Mouse (Mus musculus) heart, adult 2 months (tissue): ENCODE data around the gene Slc38a1. TPM values are rescaled to one million over a fixed set of nuclear protein-coding genes. Genes with fewer than 3 reads are reported as not detected.

Experiments
- DNase-seq, 2 experiments: peaks; one replicate each; pipeline ENCODE4 v3.0.0; 2021
- H3K27ac ChIP-seq: fragments of 200-600 bp; 2 replicates; pipeline ENCODE4 v1.8.1; 2022
- H3K27me3 ChIP-seq: fragments of 200-500 bp; 2 replicates; pipeline ENCODE4 v1.6.1; 2012; ENCODE audit warnings: mild to moderate bottlenecking, low read length, inconsistent platforms, mixed read lengths; ENCODE audit not compliant: control insufficient read depth, insufficient read depth
- H3K36me3 ChIP-seq: fragments of 200-500 bp; 2 replicates; pipeline ENCODE4 v1.6.1; 2012; ENCODE audit warnings: low read length, inconsistent platforms; ENCODE audit not compliant: control insufficient read depth, insufficient read depth
- H3K4me1 ChIP-seq: fragments of 200-500 bp; 2 replicates; pipeline ENCODE4 v1.6.1; 2011; ENCODE audit warnings: low read length; ENCODE audit not compliant: control insufficient read depth, insufficient read depth
- H3K4me3 ChIP-seq: fragments of 200-600 bp; 2 replicates; pipeline ENCODE4 v1.8.1; 2022
- H3K79me2 ChIP-seq: fragments of 200-500 bp; replicated peaks from 2 replicates; pipeline ENCODE4 v1.6.1; 2012; ENCODE audit warnings: mild to moderate bottlenecking, inconsistent platforms, low read length, moderate library complexity, mixed read lengths; ENCODE audit not compliant: control insufficient read depth, insufficient read depth
- H3K9ac ChIP-seq: fragments of 200-500 bp; 2 replicates; pipeline ENCODE4 v1.6.1; 2012; ENCODE audit warnings: low read depth, mild to moderate bottlenecking, control low read depth, inconsistent platforms, low read length, mixed read lengths
- CTCF ChIP-seq: fragments of 200-600 bp; IDR thresholded peaks from 2 replicates; pipeline ENCODE4 v1.8.1; 2022; ENCODE audit warnings: antibody characterized with exemption, mild to moderate bottlenecking, moderate library complexity
- EP300 ChIP-seq: fragments of 200-500 bp; IDR thresholded peaks from 2 replicates; pipeline ENCODE4 v1.6.1; 2011; ENCODE audit warnings: low read depth, low read length, control low read depth; ENCODE audit not compliant: insufficient read depth
- POLR2A ChIP-seq: fragments of 200-500 bp; IDR thresholded peaks from 2 replicates; pipeline ENCODE4 v1.6.1; 2011; ENCODE audit warnings: mild to moderate bottlenecking, low read depth, low read length, control low read depth; ENCODE audit not compliant: insufficient read depth
- WGBS: fragments of 180-500 bp; shearing (Covaris S2); methylation state at CpG from one replicate; pipeline ENCODE4 v1.1.7; 2018; 5-methylcytosine and 5-hydroxymethylcytosine counted together
- intact Hi-C: fragments of 180-260 bp; cut with DNase I; formaldehyde crosslinking; loops from one replicate; pipeline ENCODE4 v1.15.1; 2025
- polyA plus RNA-seq: library from polyadenylated mRNA; depleted of rRNA; stranded (reverse); fragments of >200 nt; gene quantifications from 2 replicates; pipeline ENCODE4 v1.2.3, GENCODE M21; 2012
- total RNA-seq, 2 experiments: library from RNA; stranded (reverse); gene quantifications; 2 replicates each; pipeline ENCODE4 v1.2.3; 2021

Slc38a1 gene
- total and polyA plus RNA-seq, 3 experiments, result 11.8 to 12.8 (median 12.7) TPM

DNA sequence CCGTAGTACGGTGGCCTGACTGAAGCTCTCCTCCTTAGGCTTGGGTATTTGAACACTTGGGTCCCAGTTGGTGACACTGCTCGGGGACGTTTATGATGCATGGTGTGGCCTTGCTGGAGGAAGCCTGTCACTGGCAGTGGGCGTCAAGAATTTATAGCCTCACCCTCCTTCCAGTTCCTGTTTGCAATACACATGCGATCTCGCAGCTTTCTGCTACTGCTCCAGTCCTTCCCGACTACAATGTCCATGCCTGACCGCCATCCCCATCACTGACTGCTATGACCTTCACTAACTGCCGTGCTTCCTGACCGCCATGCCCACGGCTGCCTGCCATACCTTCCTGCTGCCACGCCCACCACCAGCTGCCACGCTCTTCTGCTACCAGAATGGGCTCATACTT is 12.8 kb upstream of the Slc38a1 start:
- no peak for DNase-seq
- intact Hi-C loops, result no loop called here
- H3K79me2 ChIP-seq, result no peaks in the 10 kb centered on the region
- 81% methylated on average over 14 of the region's 14 CpGs for WGBS
- peaks cover 1% of the 10 kb centered on the region; the same call in 1 of the 2 replicates for H3K4me1 ChIP-seq
- H3K27me3 ChIP-seq, result no peaks in the 10 kb centered on the region
- TF ChIP-seq EP300, result no peak
- TF ChIP-seq POLR2A, result no peak
- no peak for TF ChIP-seq CTCF
- H3K9ac ChIP-seq, result no peak overlapping the region
- H3K36me3 ChIP-seq, result no peaks in the 10 kb centered on the region
- no peak overlapping the region for H3K4me3 ChIP-seq
- no peak overlapping the region for H3K27ac ChIP-seq

DNA sequence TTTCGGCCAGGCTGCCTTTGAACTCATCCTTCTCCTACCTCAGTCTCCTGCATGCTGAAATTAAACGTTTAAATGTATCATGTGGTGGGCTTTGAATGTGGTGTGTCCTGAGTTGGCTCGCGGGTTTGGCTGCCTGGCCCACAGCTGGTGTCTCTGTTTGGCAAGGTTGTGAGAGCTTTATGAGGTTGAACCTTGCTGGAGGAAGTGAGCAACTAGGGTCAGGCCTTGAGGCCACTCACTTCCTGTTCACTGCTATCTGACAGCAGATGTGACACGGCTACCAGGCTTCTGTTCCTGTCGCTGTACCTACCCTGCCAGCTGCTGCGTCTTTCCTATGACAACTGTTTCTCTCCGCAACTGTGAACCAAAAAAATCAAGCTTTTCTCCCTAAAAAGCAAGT is 12.0 kb upstream of the Slc38a1 start:
- H3K4me3 ChIP-seq, result no peak overlapping the region
- H3K36me3 ChIP-seq, result no peaks in the 10 kb centered on the region
- H3K79me2 ChIP-seq, result no peaks in the 10 kb centered on the region
- no peak overlapping the region for H3K27ac ChIP-seq
- peaks cover 1% of the 10 kb centered on the region; the same call in 1 of the 2 replicates for H3K4me1 ChIP-seq
- TF ChIP-seq CTCF (no peak), EP300 (no peak), POLR2A (no peak)
- H3K27me3 ChIP-seq, result no peaks in the 10 kb centered on the region
- intact Hi-C loops, result no loop called here
- no peak overlapping the region for H3K9ac ChIP-seq
- peak in 1 of 2 experiments; percentile 53 for DNase-seq
- 45% methylated on average over 8 of the region's 8 CpGs for WGBS

DNA sequence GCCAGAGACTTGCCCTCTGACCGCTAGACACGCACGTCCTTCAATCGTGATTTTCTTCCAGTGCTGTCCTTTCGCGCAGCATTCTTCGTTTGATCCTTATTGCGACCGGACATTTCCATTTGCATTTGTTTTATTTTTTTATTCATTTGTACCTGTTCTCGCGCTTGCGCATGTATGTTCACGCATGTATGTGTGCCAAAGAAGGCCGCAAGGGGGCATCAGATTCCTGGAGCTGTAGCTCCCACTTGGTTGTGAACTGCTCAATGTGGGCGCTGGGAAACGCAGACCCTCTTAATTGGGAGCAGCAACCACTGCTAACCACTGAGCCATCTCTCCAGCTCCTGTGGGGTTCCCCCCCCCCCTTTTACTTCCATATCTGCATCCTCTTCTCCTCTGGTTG is 10.3 kb upstream of the Slc38a1 start:
- Histone ChIP-seq H3K79me2 (no peaks in the 10 kb centered on the region), H3K9ac (no peak overlapping the region), H3K4me3 (no peak overlapping the region), H3K4me1 (peaks cover 1% of the 10 kb centered on the region; the same call in 1 of the 2 replicates), H3K36me3 (no peaks in the 10 kb centered on the region), H3K27ac (no peak overlapping the region), H3K27me3 (no peaks in the 10 kb centered on the region)
- WGBS, result 93% methylated on average over 16 of the region's 16 CpGs
- DNase-seq, result no peak
- intact Hi-C loops, result no loop called here
- TF ChIP-seq POLR2A, result no peak
- no peak for TF ChIP-seq EP300
- TF ChIP-seq CTCF, result no peak

DNA sequence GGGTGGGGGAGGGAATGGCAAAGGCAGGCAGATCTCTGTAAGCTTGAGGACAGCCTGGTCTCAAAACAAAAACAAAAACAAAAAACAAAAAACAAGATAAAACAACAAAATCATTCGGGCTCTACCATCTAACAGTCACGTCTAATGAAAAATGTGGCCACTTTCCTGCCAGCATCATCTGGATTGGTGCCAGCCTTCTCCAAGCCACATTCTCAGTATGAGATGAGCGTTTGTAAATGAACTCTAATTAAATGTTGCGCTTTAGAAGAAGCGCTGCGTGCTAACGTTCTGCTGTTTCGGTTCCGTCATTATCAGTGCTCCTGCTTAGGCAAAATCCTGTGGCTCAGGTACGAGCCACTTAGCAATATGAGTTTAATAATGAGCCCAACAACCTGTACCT is 9.8 kb upstream of the Slc38a1 start:
- TF ChIP-seq POLR2A, result no peak
- no peak for TF ChIP-seq CTCF
- no peak for TF ChIP-seq EP300

DNA sequence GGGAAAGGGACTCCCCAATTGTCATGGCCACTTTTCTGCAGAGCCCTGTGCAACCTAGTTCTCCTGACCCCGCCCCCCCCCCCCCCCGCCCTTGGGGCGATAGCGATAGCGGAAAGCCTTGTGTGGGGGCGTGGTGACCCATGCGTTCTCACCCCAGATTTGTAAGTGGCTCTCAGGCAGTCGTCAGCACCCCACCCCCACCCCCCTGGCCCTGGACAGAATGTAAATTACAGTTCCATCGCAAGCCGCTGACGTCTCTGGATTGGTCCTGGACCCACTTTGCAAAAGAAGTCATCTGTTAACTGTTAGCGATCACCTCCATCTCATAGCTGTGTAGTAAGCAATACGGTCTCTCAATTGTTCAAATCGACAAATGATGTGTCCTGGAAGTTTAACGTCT is 4.7 kb upstream of the Slc38a1 start:
- Histone ChIP-seq H3K9ac (no peak overlapping the region), H3K27me3 (no peaks in the 10 kb centered on the region; the same call in 1 of the 2 replicates), H3K27ac (no peak overlapping the region), H3K36me3 (no peaks in the 10 kb centered on the region), H3K4me1 (no peaks in the 10 kb centered on the region), H3K4me3 (no peak overlapping the region), H3K79me2 (no peaks in the 10 kb centered on the region)
- DNase-seq, result no peak
- intact Hi-C loops, result no loop called here
- TF ChIP-seq CTCF, result no peak
- no peak for TF ChIP-seq EP300
- TF ChIP-seq POLR2A, result no peak
- WGBS, result 34% methylated on average over 15 of the region's 15 CpGs

More for the DNA sequence above, 9.8 kb upstream of the Slc38a1 start:
- no peak overlapping the region for H3K27ac ChIP-seq
- H3K4me1 ChIP-seq, result peaks cover 1% of the 10 kb centered on the region; the same call in 1 of the 2 replicates
- H3K27me3 ChIP-seq, result no peaks in the 10 kb centered on the region
- H3K79me2 ChIP-seq, result no peaks in the 10 kb centered on the region
- H3K4me3 ChIP-seq, result no peak overlapping the region
- intact Hi-C loops, result no loop called here
- no peak for DNase-seq
- 80% methylated on average over 10 of the region's 10 CpGs for WGBS
- no peak overlapping the region for H3K9ac ChIP-seq
- H3K36me3 ChIP-seq, result no peaks in the 10 kb centered on the region

DNA sequence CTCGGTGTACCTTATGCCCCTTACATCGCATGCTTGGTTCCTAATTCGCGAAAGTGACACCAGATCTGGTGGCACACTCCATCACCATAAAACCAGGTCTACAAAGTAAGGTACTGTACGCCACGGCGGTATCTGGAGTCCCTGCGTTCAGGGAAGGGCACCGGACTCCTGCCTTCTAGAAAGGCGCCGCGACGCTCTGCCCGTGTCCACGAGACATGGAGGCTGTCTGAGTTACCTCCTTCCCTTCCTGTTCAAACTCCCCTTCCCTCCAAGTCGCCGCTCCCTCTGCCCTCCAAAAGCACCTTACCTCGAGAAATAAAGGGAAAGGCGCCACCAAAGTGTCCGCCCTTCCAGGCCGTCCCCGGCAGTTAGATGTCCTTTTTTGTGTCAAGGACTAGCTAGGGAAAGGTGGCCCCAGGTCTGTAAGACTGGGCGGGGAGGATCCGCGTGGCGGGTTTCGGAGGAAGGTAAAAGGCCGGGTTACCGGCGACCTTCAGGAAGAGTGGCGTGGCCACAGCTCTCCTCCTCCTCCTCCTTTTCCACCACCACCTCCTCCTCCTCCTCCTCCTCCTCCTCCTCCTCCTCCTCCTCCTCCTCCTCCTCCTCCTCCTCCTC is 785 bp downstream of the Slc38a1 start:
- peak overlapping the region; percentile 65 for H3K4me3 ChIP-seq
- WGBS, result under 1% methylated on average over 31 of the region's 31 CpGs
- no peaks in the 10 kb centered on the region; the same call in 1 of the 2 replicates for H3K27me3 ChIP-seq
- no peak for TF ChIP-seq CTCF
- no peak for TF ChIP-seq EP300
- intact Hi-C loops, result loop anchor here (5.0 kb wide), 1 partner anchor 75 kb away; no protein-coding TSS in a partner anchor
- peak overlapping the region; percentile 38; the same call in 1 of the 2 replicates for H3K27ac ChIP-seq
- H3K4me1 ChIP-seq, result 0 out of 2 replicates have a peak, but pooled peaks cover 2% of the 10 kb centered on the region
- H3K36me3 ChIP-seq, result no peaks in the 10 kb centered on the region
- no peaks in the 10 kb centered on the region for H3K79me2 ChIP-seq
- peak; percentile 40 to 45 for DNase-seq
- peak overlapping the region; percentile 82 for H3K9ac ChIP-seq
